Mouse (Mus musculus) spleen, postnatal 10 days (tissue): ENCODE measurements around the gene Klhl12.
"Not testable (repeated sequence)": the region's sequence is repeated elsewhere in the genome, so short reads cannot be mapped to it uniquely, and the experiment has no call there.

Source experiments
- DNase-seq, 2 experiments: peaks; one replicate each; pipeline ENCODE4 v3.0.0; 2021 to 2022; ENCODE audit warnings: low spot score in 2 of 2

Gene Klhl12

DNA sequence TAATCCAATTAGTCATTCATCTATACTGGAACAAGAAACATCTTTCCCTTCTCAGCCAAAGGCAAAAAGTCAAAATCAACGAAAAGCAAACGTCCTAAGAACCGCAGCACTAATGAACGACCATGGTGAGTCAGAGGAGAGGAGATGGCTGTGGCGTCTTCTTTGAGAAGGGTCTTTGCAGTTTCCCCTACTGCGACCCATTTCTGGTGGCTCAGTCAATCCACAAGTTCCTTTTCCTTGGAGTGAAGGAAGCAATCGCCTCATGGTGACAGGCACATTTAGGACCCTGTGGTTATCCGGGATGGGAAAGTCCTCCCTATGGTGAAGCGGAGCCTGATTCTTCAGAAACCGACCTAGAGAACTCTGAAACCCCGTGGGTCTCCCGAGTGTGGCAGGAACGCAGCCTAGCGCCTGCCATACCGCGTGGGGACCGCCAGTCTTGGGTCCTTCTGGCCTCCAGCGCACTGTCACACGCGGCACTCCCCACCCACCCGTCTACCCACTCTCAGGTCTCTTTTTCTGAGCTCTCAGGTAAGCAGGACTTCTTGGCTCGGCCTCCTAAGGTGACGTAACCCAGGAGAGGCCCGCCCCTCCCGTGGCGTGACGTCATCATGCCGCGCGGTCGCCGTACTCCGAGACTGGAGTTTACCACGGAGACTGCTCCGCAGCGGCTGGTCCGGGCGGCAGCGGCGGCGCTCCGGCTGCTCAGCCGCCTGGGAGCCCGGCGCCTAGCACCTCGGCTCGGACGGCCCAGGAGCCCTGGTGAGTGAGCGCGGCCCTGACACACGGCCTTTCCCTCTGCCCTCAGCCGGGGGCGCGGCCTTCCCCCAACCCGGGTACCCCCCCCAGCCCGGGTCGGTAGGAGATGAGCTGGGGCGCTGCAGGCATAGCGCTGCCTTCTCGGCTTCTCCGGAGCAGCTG, at the start of gene Klhl12:
TSS of gene Klhl12 (plus strand) at position 628 of the 921 bp plus-strand sequence.
- peak; percentile 98 to 99 for DNase-seq

GRCm38 (mm10) chr1:134406414-134406771, 48.9 kb upstream of the Klhl12 start:
- DNase-seq = no peak

DNA sequence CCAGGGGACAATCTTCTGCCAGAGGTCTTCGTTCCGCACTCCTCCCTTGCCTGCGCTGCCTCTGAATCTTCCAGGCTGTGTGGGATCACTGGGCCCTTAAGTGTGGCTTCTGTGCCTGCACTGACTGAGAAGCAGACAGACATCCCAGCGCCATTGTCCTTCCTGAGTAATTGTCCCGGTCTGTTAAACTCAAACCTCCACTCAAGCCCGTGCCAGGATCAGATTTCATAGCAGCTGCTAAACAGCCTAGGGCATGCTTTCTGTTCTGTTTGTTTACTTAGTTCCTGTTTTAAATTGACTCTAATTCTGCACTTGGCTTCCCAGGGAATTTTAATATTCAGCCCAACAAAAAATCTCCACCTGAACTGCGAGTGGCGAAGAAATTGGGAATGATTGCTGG, 47.3 kb upstream of the Klhl12 start:
- DNase-seq = no peak

GRCm38 (mm10) chr1:134411706-134412629, 43.4 kb upstream of the Klhl12 start:
- DNase-seq = no peak

GRCm38 (mm10) chr1:134414038-134414437, 41.3 kb upstream of the Klhl12 start:
- no peak for DNase-seq

GRCm38 (mm10) chr1:134414501-134415167, 40.7 kb upstream of the Klhl12 start:
- no peak for DNase-seq

DNA sequence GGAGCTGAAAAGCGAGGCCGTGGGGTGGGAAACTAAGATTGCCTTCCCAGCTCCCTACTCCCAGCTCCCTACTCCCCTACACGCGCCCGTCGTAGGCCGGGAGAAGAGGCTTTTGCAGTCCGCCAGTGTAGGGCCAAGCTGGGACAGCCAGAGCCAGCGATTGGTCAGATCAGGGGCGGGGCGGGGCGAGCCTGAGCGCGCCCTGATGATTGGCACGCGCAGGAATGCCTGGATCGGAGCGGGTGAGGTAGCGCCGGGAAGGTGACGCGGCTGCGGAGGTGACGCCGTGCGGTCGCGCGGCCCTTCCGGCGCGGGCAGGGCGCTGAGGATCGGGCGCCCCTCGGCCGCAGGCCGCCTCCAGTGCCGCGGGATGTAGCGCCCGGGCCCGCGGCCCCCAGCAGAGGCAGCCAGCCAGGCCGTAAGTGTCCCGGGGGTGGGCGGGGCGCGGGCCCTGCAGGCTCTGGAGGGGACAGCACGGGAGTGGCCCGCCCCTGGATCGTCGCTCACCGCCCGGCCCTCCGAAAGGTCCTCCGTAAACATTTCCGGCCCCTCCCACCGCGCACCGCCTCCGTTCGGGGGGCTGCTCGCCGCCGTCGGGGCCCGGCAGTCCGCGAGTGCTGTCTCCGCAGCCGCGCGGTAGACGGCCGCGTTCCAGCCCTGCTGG, 40.0 kb upstream of the Klhl12 start, which contains the start of gene Adipor1:
TSS of gene Adipor1 (plus strand) at position 211 of the 664 bp plus-strand sequence.
- peak; percentile 94 to 98 for DNase-seq

DNA sequence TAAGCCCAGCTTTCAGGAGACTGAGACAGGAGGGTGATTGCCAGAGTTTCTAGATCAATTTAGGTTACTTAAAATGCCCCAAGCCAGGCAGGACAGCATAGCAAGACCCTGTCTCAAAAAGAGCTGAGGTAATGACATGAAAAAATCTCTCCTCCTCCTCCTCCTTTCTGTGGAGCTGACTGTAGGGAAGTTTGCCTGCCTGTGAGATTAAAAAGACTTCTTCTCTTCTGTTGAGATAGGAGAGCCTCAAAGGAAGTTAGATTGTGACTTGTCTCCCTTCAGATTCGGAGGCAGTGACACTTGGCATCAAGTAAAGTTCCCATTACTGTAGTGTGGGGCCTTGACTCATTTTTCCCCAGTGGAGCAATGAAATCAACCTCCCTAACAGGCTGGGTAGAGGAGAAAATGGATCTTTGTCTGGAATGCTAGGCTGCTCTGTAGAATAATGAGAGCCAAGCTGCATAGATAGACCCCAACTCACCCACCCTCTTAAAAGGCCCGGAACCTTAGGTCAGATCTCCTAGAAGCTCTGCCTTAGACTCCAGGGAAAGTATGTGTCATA, 36.8 kb upstream of the Klhl12 start:
- peak in 1 of 2 experiments; percentile 11 for DNase-seq

DNA sequence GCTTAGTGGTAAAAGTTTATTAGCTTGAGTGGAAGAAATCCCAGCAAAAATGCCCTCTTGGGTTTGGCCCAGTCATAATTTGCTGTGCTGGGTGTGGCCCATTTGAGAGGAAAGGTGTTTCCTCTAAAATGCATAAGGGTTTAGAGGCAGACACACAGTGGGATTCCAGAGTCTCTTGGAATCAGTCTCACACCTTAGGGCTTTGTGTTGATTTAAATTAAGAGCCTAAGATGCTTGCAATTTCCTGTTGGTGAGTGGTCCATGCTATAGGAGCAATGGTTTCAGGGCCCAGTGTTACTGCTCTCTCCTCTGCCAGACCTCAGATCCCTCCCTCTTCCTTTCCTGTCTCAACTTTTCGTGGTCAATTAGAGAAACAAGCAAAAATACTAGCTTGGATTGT, 36.2 kb upstream of the Klhl12 start:
- DNase-seq = peak in 1 of 2 experiments; percentile 8

GRCm38 (mm10) chr1:134419751-134420458, 35.4 kb upstream of the Klhl12 start:
- DNase-seq = peak in 1 of 2 experiments; percentile 16

- DNase-seq = peak; percentile 50 to 62
Measured at GRCm38 (mm10) chr1:134423911-134424310, 31.4 kb upstream of the Klhl12 start.

DNA sequence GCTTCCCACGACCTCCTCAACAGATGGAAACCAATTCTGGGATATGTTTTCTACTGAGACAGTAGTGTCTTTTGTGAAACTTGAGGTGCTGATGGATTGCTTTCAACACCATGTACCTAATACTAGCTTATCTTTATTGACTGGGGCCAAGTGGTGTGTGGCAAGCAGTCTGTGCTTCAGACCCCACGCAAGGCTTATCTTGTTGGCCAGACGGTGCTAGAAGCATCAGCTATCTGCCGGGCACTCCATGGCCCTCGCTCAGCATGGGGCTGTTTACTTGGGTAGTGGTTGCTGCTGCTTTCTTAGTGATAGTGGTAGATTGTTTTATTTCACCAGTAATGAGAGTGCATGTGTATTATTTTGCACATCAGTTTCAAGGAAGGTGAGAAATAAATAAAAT, 29.0 kb upstream of the Klhl12 start:
- DNase-seq = peak; percentile 63 to 86

DNA sequence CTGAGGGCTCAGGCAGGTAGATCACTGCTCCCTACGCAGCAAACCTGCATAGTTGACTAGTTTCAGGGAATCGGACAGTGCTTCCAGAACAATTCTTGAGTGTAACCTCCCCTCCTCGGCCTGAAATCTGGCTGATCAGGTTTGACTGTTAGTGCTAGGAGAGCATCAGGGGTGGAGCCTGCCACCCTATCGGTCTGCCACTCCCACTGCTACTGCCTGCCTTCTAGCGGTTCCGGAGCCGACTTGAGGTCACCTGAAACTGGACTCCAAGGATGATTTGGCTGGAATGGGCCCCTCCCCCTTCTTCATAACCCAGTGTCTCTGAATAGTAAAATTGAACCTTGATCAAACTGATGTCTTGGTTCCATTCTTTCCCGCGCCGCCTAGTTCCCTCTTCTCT, 22.3 kb upstream of the Klhl12 start:
- DNase-seq = no peak

DNA sequence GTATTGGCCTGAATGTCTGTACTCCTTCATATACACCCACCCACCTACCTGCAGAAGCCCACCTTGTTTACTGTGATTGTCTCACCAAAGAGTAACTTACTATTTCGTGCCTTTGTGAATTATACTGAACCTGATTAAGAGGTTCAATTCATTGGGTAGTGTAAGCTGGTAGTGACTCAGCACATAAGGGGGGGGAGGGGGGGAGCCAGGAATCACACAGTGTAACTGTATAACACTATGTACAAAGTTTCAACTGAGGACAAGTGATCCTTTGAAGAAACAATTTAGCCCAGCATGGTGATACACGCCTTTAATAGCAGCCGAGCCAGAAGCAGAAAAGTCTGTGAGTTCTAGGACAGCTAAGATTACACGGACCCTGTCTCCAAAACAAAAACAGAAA, 21.9 kb upstream of the Klhl12 start:
- no peak for DNase-seq

- peak in 1 of 2 experiments; percentile 64 for DNase-seq
Measured at GRCm38 (mm10) chr1:134435414-134435813, 19.9 kb upstream of the Klhl12 start.

DNA sequence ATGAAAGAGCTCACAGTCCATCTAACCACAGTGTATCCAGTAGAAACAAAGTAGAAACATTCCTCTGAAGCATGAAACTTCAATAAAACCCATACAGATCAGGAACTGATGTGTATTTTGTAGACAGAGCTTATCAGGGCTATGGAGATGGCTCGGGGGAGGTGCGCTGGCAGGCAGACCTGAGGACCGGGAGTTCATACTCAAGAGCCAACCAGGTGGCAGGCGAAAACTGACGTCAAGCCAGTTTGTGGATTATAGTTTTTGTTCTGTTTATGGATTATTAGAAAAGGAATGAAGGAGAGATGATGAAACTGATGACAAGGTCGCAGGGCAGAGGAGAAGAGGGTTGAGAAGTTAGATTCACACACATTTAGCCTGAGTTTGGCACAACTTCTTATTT, 14.9 kb upstream of the Klhl12 start:
- DNase-seq = no peak

DNA sequence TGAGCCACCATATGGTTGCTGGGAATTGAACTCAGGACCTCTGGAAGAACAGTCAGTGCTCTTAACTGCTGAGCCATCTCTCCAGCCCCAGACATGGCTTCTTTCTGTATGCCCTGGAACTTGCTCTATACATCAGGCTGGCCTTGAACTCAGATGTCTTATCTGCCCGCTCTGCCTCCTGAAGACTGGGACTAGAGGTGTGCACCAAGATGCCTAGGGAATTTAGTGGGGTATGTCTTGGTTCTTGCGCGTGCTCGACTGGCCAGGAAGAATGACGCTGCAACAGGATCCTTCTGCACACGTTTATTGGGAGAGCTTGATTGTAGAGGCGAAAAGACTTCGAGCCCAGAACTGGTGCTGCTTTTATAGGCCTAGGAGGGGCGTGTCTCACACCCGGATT, 13.6 kb upstream of the Klhl12 start:
- not testable (repeated sequence) for DNase-seq

DNA sequence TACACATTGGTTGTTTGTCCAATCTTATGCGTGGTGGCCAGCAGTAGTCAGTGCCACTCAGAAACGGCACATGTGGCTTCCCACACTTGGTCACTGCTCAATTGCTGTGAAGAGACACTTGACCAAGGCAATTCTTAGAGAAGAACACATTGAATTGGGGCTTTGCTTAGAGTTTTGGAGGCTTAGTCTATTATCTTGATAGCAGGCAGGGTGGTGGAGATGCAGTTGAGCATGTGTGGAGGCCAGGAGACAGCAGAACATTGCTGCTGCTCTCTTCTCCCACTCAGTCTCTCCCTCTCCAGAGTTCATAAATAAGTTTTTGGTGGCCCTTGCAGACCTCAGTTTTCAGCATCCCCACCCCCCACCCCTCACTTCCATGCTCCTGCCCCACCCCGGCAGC, 12.9 kb upstream of the Klhl12 start:
- no peak for DNase-seq

- not testable (repeated sequence) for DNase-seq
Measured at GRCm38 (mm10) chr1:134443288-134443687, 12.0 kb upstream of the Klhl12 start.

DNA sequence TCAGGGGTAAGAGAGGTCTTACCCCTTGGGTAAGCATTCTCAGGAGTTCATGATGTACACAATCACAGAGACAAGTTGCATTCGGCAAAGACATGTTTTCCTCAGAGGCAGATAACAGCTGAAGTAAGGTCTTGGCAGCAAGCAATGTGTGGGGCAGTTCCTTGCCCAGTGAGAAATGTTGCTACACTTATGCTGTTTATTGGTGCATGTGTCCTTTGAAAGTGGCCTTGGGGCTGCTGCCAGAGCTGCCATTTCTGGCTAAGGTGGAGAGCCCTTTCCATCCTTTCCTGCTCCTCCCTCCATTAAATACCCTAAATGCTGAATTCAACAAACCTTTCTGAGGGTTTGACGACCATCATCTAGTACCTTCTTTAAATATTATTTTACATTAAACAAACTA, 9.9 kb upstream of the Klhl12 start:
- no peak for DNase-seq
